Mouse (Mus musculus) T-cell, adult 2 months (primary cell): ENCODE measurements around the gene Rnaset2a.
"Not testable (repeated sequence)": the region's sequence is repeated elsewhere in the genome, so short reads cannot be mapped to it uniquely, and the experiment has no call there.

ENCODE experiments used
- DNase-seq: peaks from one replicate; pipeline ENCODE4 v3.0.0; 2022; ENCODE audit warnings: low spot score

The Rnaset2a gene

GRCm38 (mm10) chr17:8147439-8148316, at the start of gene Rnaset2a, which contains the start of gene Gm49673:
Gene Rnaset2a (minus strand): TSS chr17:8148097.
Gene Gm49673 (minus strand): TSS chr17:8147788.
- DNase-seq = peak; percentile 65

- no peak for DNase-seq
Observed at GRCm38 (mm10) chr17:8197652-8198051, 49.8 kb upstream of the Rnaset2a start.

- DNase-seq = no peak
Observed at GRCm38 (mm10) chr17:8195685-8196376, 47.9 kb upstream of the Rnaset2a start.

GRCm38 (mm10) chr17:8193678-8194077, 45.8 kb upstream of the Rnaset2a start:
- no peak for DNase-seq

- DNase-seq = no peak
Observed at GRCm38 (mm10) chr17:8184217-8184616, 36.3 kb upstream of the Rnaset2a start.

- no peak for DNase-seq
Observed at GRCm38 (mm10) chr17:8183815-8184214, 35.9 kb upstream of the Rnaset2a start.

- DNase-seq = no peak
Observed at GRCm38 (mm10) chr17:8177090-8177489, 29.2 kb upstream of the Rnaset2a start.

GRCm38 (mm10) chr17:8171081-8171480, 23.2 kb upstream of the Rnaset2a start:
- DNase-seq = no peak

GRCm38 (mm10) chr17:8170331-8170730, 22.4 kb upstream of the Rnaset2a start:
- no peak for DNase-seq

GRCm38 (mm10) chr17:8167436-8167835, 19.5 kb upstream of the Rnaset2a start:
- not testable (repeated sequence) for DNase-seq

- DNase-seq = not testable (repeated sequence)
Observed at GRCm38 (mm10) chr17:8166454-8166853, 18.6 kb upstream of the Rnaset2a start.

GRCm38 (mm10) chr17:8165977-8166376, 18.1 kb upstream of the Rnaset2a start:
- DNase-seq = not testable (repeated sequence)

- DNase-seq = peak; percentile 39
Observed at GRCm38 (mm10) chr17:8165608-8165945, 17.7 kb upstream of the Rnaset2a start.

GRCm38 (mm10) chr17:8164701-8165607, 17.1 kb upstream of the Rnaset2a start, which contains the start of gene Fgfr1op:
Gene Fgfr1op (plus strand): TSS chr17:8165501.
- peak; percentile 70 for DNase-seq

GRCm38 (mm10) chr17:8160969-8161368, 13.1 kb upstream of the Rnaset2a start:
- DNase-seq = peak; percentile 45

- DNase-seq = not testable (repeated sequence)
Observed at GRCm38 (mm10) chr17:8158627-8159026, 10.7 kb upstream of the Rnaset2a start.

GRCm38 (mm10) chr17:8155982-8156381, 8.1 kb upstream of the Rnaset2a start:
- DNase-seq = not testable (repeated sequence)

GRCm38 (mm10) chr17:8155010-8155409, 7.1 kb upstream of the Rnaset2a start:
- not testable (repeated sequence) for DNase-seq

- DNase-seq = not testable (repeated sequence)
Observed at GRCm38 (mm10) chr17:8146931-8147330, 966 bp downstream of the Rnaset2a start.

- not testable (repeated sequence) for DNase-seq
Observed at GRCm38 (mm10) chr17:8143802-8144673, 3.9 kb downstream of the Rnaset2a start.

- DNase-seq = not testable (repeated sequence)
Observed at GRCm38 (mm10) chr17:8140210-8140609, 7.7 kb downstream of the Rnaset2a start.
